Mouse (Mus musculus): Measurements from ENCODE around the gene Tatdn3. TPM values are rescaled to one million over a fixed set of nuclear protein-coding genes. Genes with fewer than 3 reads are reported as not detected.

Gene Tatdn3
- total RNA-seq, 1 experiment = 11.8 TPM

- DNase-seq (ENCODE audit: low read depth, low spot score) = no peak
- in situ Hi-C loops (cut with MboI; ENCODE audit: low sequenced_read_pairs in 2 of 2, unreplicated experiment in 2 of 2) = loop anchor here in 1 of 2 experiments (25.0 kb wide), 1 partner anchor 198 kb away; no protein-coding TSS in a partner anchor
Measured at GRCm38 (mm10) chr1:191089355-191089754, 26.6 kb upstream of the Tatdn3 start.

GRCm38 (mm10) chr1:191087955-191088354 is 25.2 kb upstream of the Tatdn3 start:
- peaks cover 18% of the 10 kb centered on the region for H3K36me3 ChIP-seq (ENCODE audit: control insufficient read depth, insufficient read depth, low read length, poor library complexity, severe bottlenecking)
- in situ Hi-C loops (cut with MboI; ENCODE audit: low sequenced_read_pairs in 2 of 2, unreplicated experiment in 2 of 2) = loop anchor here in 1 of 2 experiments (25.0 kb wide), 1 partner anchor 199 kb away; no protein-coding TSS in a partner anchor
- no peak overlapping the region for H3K4me3 ChIP-seq (ENCODE audit: insufficient read depth in 1 of 2, low read depth in 1 of 2, low read length in 2 of 2, poor library complexity in 1 of 2, severe bottlenecking in 1 of 2)
- H3K27ac ChIP-seq (ENCODE audit: insufficient read depth, low read depth, low read length, poor library complexity, severe bottlenecking) = no peak overlapping the region
- no peak overlapping the region for H3K9ac ChIP-seq (ENCODE audit: insufficient read depth, low read depth, low read length, poor library complexity, severe bottlenecking)
- no peaks in the 10 kb centered on the region for H3K9me3 ChIP-seq (ENCODE audit: control insufficient read depth, insufficient read depth, low read depth, low read length)
- TF ChIP-seq CHD2 (IDR thresholded peaks at IDR 0.05; ENCODE audit: low read depth, low read length) (no peak), MAFK (IDR thresholded peaks at IDR 0.05; ENCODE audit: insufficient read depth, low read depth, low read length) (peak; percentile 68)
- peaks cover 0 to 8% of the 10 kb centered on the region in 2 experiments; a peak in 2 of 4 replicates for H3K4me1 ChIP-seq (ENCODE audit: control insufficient read depth in 2 of 2, insufficient read depth in 2 of 2, low read length in 2 of 2, poor library complexity in 1 of 2)
- no peak for DNase-seq (ENCODE audit: low read depth, low spot score)

More at GRCm38 (mm10) chr1:191089355-191089754, 26.6 kb upstream of the Tatdn3 start:
- Histone ChIP-seq H3K4me3 (ENCODE audit: insufficient read depth in 1 of 2, low read depth in 1 of 2, low read length in 2 of 2, poor library complexity in 1 of 2, severe bottlenecking in 1 of 2) (no peak overlapping the region), H3K4me1 (ENCODE audit: control insufficient read depth in 2 of 2, insufficient read depth in 2 of 2, low read length in 2 of 2, poor library complexity in 1 of 2) (peaks cover 0 to 8% of the 10 kb centered on the region in 2 experiments; a peak in 2 of 4 replicates), H3K36me3 (ENCODE audit: control insufficient read depth, insufficient read depth, low read length, poor library complexity, severe bottlenecking) (peaks cover 6% of the 10 kb centered on the region; the same call in 1 of the 2 replicates), H3K9me3 (ENCODE audit: control insufficient read depth, insufficient read depth, low read depth, low read length) (no peaks in the 10 kb centered on the region), H3K9ac (ENCODE audit: insufficient read depth, low read depth, low read length, poor library complexity, severe bottlenecking) (no peak overlapping the region), H3K27ac (ENCODE audit: insufficient read depth, low read depth, low read length, poor library complexity, severe bottlenecking) (no peak overlapping the region)
- TF ChIP-seq CHD2 (IDR thresholded peaks at IDR 0.05; ENCODE audit: low read depth, low read length) (no peak), ZNF384 (IDR thresholded peaks at IDR 0.05; ENCODE audit: low read depth, low read length) (no peak), MAFK (IDR thresholded peaks at IDR 0.05; ENCODE audit: insufficient read depth, low read depth, low read length) (no peak)

GRCm38 (mm10) chr1:191086960-191087359 is 24.2 kb upstream of the Tatdn3 start:
- Histone ChIP-seq H3K9me3 (ENCODE audit: control insufficient read depth, insufficient read depth, low read depth, low read length) (no peaks in the 10 kb centered on the region), H3K27ac (ENCODE audit: insufficient read depth, low read depth, low read length, poor library complexity, severe bottlenecking) (no peak overlapping the region), H3K4me3 (ENCODE audit: insufficient read depth in 1 of 2, low read depth in 1 of 2, low read length in 2 of 2, poor library complexity in 1 of 2, severe bottlenecking in 1 of 2) (no peak overlapping the region), H3K4me1 (ENCODE audit: control insufficient read depth in 2 of 2, insufficient read depth in 2 of 2, low read length in 2 of 2, poor library complexity in 1 of 2) (peaks cover 0 to 8% of the 10 kb centered on the region in 2 experiments; a peak in 2 of 4 replicates), H3K36me3 (ENCODE audit: control insufficient read depth, insufficient read depth, low read length, poor library complexity, severe bottlenecking) (peaks cover 25% of the 10 kb centered on the region), H3K9ac (ENCODE audit: insufficient read depth, low read depth, low read length, poor library complexity, severe bottlenecking) (no peak overlapping the region; the same call in 1 of the 2 replicates)
- TF ChIP-seq CHD2 (IDR thresholded peaks at IDR 0.05; ENCODE audit: low read depth, low read length) = no peak
- TF ChIP-seq MAFK (IDR thresholded peaks at IDR 0.05; ENCODE audit: insufficient read depth, low read depth, low read length) = no peak
- TF ChIP-seq HCFC1 (IDR thresholded peaks at IDR 0.05; ENCODE audit: borderline replicate concordance, insufficient read depth, low read length) = no peak
- TF ChIP-seq ZC3H11A (IDR thresholded peaks at IDR 0.05; ENCODE audit: borderline replicate concordance, low read depth, low read length) = no peak
- no peak for TF ChIP-seq ZNF384 (IDR thresholded peaks at IDR 0.05; ENCODE audit: low read depth, low read length)
- in situ Hi-C loops (cut with MboI; ENCODE audit: low sequenced_read_pairs in 2 of 2, unreplicated experiment in 2 of 2) = loop anchor here in 1 of 2 experiments (25.0 kb wide), 1 partner anchor 200 kb away; no protein-coding TSS in a partner anchor
- no peak for DNase-seq (ENCODE audit: low read depth, low spot score)

- H3K36me3 ChIP-seq (ENCODE audit: control insufficient read depth, insufficient read depth, low read length, poor library complexity, severe bottlenecking) = peaks cover 26% of the 10 kb centered on the region
Measured at GRCm38 (mm10) chr1:191086304-191086878, 23.7 kb upstream of the Tatdn3 start.

More at GRCm38 (mm10) chr1:191086304-191086878, 23.7 kb upstream of the Tatdn3 start:
- Histone ChIP-seq H3K27ac (ENCODE audit: insufficient read depth, low read depth, low read length, poor library complexity, severe bottlenecking) (no peak overlapping the region), H3K9ac (ENCODE audit: insufficient read depth, low read depth, low read length, poor library complexity, severe bottlenecking) (no peak overlapping the region), H3K9me3 (ENCODE audit: control insufficient read depth, insufficient read depth, low read depth, low read length) (no peaks in the 10 kb centered on the region), H3K4me1 (ENCODE audit: control insufficient read depth in 2 of 2, insufficient read depth in 2 of 2, low read length in 2 of 2, poor library complexity in 1 of 2) (peaks cover 0 to 8% of the 10 kb centered on the region in 2 experiments; a peak in 2 of 4 replicates), H3K4me3 (ENCODE audit: insufficient read depth in 1 of 2, low read depth in 1 of 2, low read length in 2 of 2, poor library complexity in 1 of 2, severe bottlenecking in 1 of 2) (no peak overlapping the region)
- no peak for DNase-seq (ENCODE audit: low read depth, low spot score)
- TF ChIP-seq HCFC1 (IDR thresholded peaks at IDR 0.05; ENCODE audit: borderline replicate concordance, insufficient read depth, low read length) = no peak
- TF ChIP-seq MAFK (IDR thresholded peaks at IDR 0.05; ENCODE audit: insufficient read depth, low read depth, low read length) = peak; percentile 75
- TF ChIP-seq ZNF384 (IDR thresholded peaks at IDR 0.05; ENCODE audit: low read depth, low read length) = no peak
- in situ Hi-C loops (cut with MboI; ENCODE audit: low sequenced_read_pairs in 2 of 2, unreplicated experiment in 2 of 2) = loop anchor here in 1 of 2 experiments (25.0 kb wide), 1 partner anchor 201 kb away; no protein-coding TSS in a partner anchor
